Mouse (Mus musculus) neutrophil, adult 5-6 weeks (primary cell): Measurements from ENCODE around the gene Adamts3. TPM values are rescaled to one million over a fixed set of nuclear protein-coding genes. Genes with fewer than 3 reads are reported as not detected.

Source experiments
- ATAC-seq: fragments of 151-379, 151-347 bp; 2 replicates; pipeline ENCODE4 v1.8.0; 2017; ENCODE audit warnings: mild to moderate bottlenecking, moderate TSS enrichment; ENCODE audit not compliant: insufficient number of reproducible peaks, poor library complexity, low FRiP score, severe bottlenecking; ENCODE audit errors: extremely low read depth
- total RNA-seq: library from RNA; stranded (forward); fragments of 200-1000 nt; gene quantifications from 2 replicates; pipeline ENCODE4 v1.2.3, GENCODE M21; 2017

The Adamts3 gene
- total RNA-seq, 1 experiment from 2014 or later = not detected

DNA sequence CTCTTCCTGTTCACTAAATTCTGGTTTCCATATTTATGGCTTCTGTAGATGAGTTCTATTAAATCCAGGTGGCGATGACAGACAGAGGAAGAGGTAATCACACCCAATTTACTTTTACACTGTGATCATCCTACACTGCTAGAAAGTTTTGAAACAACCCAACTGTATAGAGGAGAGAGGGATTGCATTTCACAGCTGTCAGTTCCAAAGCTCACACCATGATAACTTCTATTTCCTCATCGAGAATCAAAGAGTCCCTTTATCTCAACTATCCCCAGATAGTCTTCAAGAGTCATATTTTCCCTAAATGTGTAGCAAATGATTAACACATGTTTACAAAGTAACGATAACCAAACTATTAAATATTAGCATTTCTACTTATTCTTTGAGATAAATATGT lies 152.7 kb downstream of the Adamts3 start:
- ATAC-seq = no peak

DNA sequence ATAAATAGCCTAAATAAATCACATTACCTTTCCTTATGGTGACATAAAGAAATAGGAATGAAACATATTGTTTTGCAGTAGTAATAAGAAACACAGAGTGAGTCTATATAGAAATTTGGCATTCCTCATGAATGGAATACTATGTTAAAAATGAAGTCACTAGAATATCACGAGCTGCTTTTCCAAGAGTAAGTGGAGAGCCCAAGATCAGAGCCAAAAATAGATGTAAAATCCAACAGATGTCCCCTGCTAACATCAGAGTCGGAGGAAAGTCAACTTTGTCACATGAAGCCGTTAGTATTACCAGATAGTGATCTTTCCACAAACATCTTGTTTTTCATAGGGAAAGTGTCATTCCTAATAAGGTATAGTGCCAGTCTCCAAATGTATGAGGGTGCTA lies 155.0 kb downstream of the Adamts3 start:
- no peak for ATAC-seq

DNA sequence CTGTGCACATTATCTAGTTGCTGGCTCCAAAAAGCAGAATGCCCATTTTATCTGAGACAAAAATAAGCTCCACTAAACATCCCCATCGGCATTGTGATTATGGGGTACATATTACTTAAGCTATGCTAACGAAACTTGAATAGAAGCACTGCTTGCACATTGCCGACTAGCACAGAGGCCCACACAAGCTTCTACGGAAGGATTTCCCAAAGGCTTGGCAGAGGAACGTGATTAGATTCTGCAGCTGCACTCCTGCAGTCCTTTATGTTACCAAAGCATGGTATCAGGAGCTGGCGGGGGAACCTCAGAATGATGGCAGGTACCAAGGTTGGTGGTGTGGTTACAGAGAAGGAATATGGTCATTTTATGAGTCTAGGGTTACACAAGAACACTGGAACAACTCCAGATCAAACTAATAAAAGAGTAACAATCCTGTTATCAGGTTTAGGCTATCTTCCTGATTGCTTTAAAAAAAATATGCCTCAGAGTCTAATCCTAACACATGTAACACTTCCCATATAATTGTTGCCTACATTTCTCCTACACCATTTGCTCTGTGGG lies 155.6 kb downstream of the Adamts3 start:
- no peak for ATAC-seq

DNA sequence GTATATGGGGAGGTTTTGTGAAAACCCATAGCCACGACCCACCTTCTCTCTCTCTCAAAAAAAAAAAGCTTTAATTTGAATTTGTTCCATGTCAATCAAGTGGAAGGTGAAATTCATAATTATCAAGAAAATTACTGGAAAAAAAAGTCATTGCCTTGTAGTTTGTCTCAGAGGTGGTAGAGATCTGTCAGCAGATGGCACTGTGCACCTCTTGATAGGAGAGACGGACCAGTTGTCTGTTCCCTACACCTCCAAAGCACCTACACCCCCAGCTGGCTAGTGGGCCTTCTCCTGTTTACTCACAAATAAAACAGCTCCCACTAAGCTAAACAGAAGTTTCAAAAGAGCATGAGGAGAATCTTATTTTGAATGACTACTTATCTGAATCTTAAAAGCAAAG lies 168.6 kb downstream of the Adamts3 start:
- no peak for ATAC-seq

DNA sequence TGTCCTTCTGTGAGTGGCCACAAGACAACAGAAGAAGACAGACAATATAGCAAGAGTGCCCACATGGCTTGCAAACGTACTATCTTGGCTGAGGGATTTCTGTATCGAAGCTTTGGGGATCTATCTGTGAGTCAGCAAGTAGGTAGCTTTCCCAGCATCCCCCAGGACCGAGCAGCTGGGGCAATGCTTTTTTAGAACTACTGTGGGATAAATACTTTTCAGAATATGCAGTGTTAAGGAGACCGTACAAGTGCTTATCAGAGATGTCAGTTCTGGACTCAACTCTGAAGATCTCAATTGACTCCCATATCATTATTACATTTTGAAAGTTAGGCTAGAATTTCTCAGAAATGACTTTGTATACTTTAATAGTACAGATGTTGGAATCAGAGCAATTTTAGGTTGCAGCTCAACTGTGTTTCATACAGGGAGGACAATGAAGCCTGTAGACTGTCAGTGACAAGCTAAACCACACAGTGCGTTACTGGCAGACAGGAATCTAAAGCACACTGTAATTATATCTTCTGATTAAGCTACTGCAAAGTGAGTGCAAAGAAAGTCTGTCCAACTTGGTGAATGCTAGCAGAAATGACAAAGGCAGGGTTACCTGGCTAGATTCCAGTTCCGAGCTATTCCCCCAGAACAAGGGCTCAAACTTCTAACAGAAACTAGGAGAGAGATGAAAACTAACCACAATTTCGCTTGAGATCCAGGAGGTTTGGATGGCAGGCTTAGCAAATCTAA lies 171.8 kb downstream of the Adamts3 start:
- no peak for ATAC-seq

DNA sequence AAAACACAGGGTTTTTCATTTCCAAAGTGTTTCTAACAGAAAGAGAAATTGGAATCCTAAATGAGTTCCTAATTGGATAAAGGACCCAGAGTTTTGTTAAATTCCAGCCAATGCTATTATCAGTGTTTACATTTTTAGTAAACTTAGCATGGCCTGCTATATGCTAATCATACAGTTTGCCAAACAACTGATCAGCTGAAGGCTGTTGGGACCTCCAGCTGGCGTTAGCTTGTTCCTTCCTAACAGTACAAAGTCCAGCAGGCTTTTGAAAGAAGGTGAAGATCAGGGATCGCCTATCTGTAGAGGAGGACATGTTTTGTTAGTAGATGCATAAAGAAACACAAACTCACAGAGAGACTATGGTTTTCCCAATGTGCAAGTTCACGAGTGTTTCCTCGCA lies 173.7 kb downstream of the Adamts3 start:
- ATAC-seq = no peak

DNA sequence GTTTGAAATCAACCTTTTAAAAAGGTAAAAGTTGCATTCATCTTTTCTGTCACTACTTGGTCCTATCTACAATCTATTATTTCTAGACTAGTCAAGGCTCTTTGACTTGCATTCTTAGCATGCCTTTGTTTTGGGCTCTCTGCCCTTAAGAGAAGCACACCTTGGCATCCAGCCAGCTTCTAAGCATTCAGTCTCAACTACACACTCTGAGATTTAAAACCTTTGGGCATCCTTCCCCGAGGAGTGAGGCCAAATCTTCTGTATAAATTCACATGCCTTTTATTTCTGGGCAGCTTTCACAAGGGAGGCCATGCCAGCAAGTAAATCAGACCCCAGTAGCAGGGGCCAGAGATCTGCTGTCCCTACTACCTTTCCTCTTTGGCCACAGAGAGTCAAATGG lies 178.9 kb downstream of the Adamts3 start:
- no peak for ATAC-seq

DNA sequence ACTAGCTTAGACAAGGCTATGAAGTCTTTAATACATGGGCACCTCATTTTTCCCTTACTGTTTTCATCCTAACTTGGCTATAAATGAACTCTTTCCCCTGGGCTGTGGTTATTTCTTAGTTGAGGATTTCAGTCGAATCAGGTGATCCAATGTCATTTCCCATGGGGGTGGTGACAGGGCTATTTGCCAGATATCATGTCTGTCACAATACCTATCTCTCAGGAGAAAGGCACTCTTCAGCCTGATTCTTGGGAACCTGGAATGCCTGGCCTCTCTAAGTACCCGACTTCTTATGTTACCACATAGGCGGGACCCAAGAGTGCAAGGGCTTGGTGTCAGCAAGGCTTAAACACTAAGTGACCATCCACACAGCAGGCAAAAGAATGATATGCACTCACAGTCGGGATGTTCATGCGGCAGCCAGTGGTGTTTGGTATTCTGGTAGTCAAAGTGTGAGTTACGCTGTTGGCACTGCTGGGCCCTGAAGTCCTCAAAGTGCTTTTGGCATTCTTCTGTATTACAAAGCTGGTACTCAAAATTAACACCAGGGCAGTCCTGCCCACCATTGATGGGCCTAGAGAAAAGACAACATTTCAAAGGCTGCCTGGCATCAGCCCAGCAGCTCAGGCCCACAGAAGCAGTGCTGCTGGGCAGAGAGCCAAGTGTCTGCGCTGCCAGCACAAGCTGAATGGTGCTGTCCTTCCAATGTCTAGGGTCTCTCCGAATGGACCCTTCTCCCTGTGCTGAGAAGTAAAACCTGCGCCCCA lies 181.7 kb downstream of the Adamts3 start:
- no peak for ATAC-seq

DNA sequence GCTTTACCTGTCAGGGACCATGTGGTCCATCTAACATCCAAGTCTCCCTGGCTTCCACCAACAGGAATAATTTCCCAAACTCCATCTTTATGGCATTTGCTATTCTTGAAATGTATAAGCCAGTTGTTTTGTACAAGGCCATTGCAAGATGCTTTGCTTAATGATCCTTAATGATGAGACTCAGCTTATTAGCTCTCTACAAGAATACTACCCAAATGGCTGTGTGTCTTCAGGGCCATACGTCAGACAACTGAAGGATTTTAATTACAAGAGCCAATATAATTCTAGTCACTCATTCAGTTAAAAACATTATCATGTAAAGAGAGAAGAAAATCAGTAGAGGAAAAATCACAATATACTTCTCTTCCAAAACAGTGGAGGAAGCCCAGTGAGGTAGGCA lies 195.3 kb downstream of the Adamts3 start:
- ATAC-seq = no peak

DNA sequence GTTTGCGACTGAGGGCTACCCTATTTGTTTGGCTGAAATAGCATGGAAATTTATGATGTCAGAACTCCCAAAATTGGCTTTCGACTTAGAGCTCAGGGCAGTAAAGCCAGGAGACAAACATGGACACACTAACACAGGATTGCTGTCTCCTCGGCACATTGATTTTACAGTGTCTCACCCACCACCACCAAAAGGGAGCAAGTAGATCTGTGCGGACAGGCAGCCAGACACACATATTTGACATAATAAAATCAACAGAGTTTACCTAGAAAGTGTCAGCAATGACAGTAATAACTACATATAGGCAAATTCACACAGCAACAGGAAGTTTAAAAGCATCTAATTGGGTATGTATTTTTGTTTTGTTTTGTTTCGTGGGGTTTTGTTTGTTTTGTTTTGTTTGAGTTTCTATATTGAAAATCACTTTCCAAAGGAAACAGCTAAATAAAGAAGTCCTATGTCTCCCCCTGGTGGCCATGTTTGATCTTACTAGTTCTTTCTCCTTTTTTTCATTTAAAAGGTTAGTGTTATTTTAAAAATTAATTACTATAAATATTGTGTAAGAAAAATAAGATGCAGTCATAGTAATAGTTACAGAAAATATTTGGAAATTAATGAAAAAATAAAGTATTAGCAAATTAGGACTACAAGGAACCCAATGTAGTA lies 203.1 kb downstream of the Adamts3 start:
- ATAC-seq = no peak

DNA sequence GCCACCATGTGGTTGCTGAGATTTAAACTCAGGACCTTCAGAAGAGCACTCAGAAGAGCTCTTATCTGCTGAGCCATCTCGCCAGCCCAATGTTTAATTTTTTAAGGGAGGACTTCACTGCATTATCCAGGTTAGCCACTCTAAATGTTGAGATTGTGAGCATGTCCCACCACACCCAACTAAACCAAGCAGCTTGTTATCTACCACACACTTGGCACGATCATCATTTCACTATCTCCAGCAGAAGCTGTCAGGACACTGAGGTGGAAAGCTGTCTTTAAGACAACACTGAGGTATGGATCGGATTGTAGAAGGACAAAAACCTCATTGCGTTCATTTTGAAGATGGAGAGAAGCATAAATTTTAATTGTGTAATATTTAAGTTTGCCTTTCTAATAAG lies 205.0 kb downstream of the Adamts3 start:
- ATAC-seq = no peak

DNA sequence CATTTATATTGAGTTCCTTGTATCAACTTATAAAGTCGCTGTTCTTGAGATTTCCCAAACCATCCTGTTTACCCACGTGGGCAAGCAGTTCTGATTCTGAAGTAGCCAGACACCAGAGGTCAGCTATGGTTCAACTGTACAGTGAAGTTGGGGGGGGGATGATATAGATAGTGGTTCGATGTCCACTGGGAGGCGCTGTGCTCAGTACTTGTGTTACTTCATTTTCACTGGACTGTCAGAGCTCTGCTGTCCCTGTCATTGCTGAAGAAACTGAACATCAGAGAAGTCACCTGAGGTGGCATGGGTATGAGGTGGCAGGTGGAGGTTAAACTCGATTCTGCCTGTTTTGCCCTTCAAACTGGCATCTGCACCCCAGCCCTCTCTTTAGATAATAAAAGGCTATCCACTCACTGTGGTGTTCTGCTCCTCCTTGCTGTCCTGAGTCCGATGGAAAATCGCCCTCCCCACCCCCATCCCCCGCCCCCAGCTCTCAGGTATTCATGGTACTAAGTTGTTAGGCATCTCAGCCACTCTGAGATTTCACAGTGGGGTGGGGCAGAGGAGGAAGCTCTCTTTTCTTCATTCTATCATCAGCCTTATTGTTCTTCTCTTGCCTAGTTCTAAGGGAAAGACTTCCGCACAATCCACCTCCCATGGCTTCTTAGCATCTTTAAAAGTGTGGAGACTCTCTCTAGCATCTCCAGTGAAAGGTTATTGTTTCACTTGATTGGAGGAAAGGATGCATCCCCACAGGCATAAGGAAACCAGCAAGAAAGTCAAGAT lies 208.9 kb downstream of the Adamts3 start:
- no peak for ATAC-seq

DNA sequence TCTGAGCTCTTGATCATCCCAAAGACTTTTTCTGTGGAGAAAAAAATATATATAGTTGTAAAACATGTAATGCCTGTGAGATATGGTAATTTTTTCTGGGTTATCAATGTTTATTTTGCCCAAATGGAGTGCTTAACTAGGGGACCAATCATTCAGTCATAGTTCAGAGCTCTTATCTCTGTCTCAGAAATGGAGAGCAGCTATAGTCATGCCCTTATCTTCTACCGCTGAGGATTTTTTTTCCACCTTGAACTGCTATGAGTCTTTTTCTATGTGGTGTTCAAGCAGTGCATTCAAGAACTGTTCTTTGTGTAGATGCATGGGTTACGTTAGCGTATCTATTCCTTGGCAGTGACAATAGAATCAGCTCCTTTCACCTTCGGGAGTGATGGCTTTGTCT lies 210.2 kb downstream of the Adamts3 start:
- ATAC-seq = no peak

DNA sequence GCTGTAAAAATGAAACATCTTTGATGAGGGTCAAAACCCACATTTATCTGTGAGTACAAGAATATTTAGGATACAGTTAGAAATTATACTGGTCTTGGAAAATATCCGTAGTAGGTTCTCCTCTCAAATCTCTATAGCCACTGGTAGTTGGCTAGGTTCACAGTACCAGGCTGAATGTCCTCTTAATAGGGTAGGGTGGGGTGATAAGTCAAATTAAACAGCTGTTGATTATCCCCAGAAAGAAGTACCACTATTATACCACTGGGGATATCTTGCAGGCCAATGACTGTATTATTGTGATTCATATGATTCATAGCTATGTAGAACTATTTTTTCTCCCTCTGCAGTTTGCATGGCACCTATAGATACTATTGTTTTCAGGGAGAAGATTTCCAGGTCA lies 228.8 kb downstream of the Adamts3 start:
- no peak for ATAC-seq

DNA sequence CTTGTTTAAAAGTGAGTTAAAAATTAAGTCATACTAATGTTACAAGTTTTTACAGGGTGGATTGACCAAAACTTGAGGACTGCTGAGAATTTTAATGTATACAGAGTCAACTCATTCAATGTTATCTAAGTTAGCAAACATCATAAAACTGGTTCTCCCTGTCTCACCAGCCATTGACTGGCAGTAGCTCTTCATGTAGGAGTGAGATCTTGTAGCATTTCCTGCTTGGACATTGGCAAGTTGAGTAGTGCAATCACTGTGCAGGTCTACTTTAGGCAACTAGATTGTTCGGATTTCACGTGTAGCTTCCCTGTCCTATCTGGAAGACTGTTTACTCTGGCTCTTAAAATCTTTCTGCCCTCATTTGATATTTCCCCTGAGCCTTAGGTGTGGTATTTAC lies 229.3 kb downstream of the Adamts3 start:
- ATAC-seq = no peak

DNA sequence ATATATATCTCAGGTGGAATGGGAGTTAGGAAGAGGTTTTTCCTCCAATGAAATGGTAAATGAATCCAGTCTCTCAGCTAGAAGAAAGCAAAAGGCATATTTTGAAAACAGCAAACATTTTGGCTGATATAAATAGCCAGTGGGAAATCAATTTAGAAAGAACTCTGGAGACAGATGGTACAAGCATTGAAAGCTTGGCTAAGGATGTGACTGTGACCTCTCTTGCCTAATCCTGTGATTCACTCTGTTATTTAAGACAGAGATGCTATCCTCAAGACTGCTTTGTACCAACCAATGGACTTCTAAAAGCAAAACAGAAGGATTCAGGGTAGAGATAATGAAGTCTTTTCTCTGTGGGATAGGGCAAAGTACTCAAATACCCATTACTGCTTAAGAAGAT lies 236.2 kb downstream of the Adamts3 start:
- no peak for ATAC-seq

DNA sequence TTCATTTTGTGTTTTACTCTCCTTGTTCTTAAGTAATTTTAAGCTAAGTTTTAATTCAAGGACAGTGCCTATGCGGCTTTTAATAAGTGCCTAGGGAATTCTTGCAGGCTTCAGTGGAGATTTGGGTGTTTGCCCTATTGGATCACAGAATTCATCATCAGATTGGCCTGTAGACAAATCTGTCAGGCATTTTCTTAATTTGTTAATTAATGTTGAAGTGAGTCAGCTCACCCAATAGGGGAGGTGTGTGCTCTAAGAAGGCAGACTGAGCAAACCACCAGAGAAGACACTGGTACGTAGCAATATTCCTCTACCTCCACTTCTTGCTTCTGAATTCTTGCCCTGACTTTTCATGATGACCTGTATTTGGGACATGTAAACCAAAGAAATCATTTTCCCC lies 247.7 kb downstream of the Adamts3 start:
- no peak for ATAC-seq

DNA sequence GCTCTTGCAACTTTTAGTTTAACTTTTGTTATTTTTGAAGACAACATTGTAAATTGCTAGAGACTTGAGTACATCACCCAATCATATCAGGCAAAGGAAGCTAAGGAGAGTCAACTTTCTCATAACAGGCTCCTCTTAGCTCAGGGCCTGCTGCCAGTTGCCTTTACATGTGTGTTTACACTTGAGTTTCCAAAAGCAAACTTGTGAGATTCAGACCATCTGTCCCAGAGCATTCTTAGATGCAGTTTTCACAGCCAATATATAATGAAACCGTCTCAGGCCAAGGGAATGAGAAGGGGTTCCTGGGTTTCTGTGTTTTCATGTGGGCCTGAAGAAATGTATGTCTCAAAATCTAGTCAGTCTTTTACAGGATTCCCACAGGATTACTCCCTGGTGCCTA lies 251.5 kb downstream of the Adamts3 start:
- ATAC-seq = no peak
